Mouse (Mus musculus) heart, adult 11 months (tissue): ENCODE measurements around the gene Olfr1323.

Source experiments
- DNase-seq: peaks from one replicate; pipeline ENCODE4 v3.0.0; 2022

Olfr1323 gene

GRCm38 (mm10) chrX:50019259-50019658 lies at the start of gene Olfr1323:
Gene Olfr1323 (minus strand): TSS chrX:50019359.
- DNase-seq, result no peak

DNA sequence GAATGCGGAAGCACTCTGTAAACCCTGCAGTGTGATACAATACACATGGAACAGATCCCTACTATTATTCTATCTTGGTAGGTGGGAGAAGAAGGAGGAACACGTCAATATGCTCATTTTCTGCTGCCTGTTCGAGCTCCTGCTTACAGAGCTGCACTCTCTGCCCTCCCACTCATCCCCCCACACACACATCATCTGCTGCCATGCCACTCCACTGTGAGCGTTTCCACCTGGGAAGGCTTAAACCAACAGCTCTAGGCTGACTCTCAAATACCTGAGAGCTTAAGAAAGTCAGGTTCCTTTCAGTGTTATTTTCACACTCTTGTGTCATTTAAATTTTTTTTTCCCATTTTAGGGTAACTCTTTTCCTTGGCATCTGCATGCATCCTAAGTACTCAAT lies 6.9 kb downstream of the Olfr1323 start:
- DNase-seq, result no peak
